8 mouse cellular contexts compared by ENCODE assay signal in the genomic region with DNA sequence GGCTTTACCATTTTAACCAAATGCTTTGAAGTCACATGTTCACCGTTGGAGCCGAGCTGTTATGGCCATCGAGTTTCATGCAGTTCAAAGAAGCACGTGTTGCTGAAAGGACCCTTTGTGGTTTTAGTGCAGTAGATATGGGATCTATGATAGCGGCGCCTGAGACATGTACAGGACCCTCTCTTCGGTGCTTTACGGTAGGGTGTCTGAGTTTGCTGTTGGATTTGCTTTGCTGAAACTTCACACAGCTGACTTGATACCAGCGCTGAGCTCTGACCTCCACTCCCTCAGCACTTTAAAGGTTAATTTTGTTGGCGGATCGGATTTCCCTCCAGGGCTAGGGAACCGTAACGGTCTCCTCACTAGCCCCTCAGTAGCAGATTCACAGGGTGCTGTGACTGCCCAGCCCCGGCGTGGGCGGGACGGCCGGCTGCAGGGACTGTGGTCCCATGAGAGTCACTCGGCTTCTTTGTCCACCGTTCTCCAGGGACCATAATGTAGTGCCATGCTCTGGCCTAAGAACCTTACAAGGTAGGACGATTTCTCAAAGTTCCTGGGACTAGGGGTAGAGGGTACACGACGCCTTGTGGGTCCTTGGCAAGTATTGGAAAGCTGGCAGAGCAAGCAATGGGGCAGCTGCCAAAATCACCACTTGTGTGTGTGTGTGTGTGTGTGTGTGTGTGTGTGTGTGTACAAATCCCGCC.
DNase-seq lines count a peak whose midpoint lies in the region; ATAC-seq lines count a peak whose summit lies in the region.

No protein-coding gene starts in this region.

- peak overlapping the region; percentile 70 for H3K4me2 ChIP-seq in embryonic facial prominence, embryonic 13.5 days
- peak overlapping the region; percentile 49 for H3K4me2 ChIP-seq in limb, embryonic 11.5 days (ENCODE audit: low read depth, severe bottlenecking)
- peak overlapping the region; percentile 52 for H3K4me2 ChIP-seq in midbrain, embryonic 14.5 days (ENCODE audit: low read length)

- no peak for ATAC-seq in embryonic facial prominence, embryonic 13.5 days (ENCODE audit: insufficient number of reproducible peaks, insufficient read depth, low FRiP score, low TSS enrichment, low read depth)
- peak; percentile 36 to 63; a peak in 3 of 4 replicates for ATAC-seq in hematopoietic stem cell, adult 5-6 weeks (replicated peaks in 1 of 2; ENCODE audit: insufficient read depth in 1 of 2, low FRiP score in 2 of 2, low TSS enrichment in 1 of 2, low read depth in 1 of 2, poor library complexity in 2 of 2, severe bottlenecking in 2 of 2)
- ATAC-seq in limb, embryonic 11.5 days (ENCODE audit: insufficient number of reproducible peaks, low FRiP score, low TSS enrichment, low read depth), result peak; percentile 77
- peak; percentile 57; the same call in 1 of the 2 replicates for ATAC-seq in midbrain, embryonic 14.5 days (ENCODE audit: low FRiP score, low TSS enrichment)
- ATAC-seq in cerebellum, adult (ENCODE audit: insufficient number of reproducible peaks, low FRiP score, low TSS enrichment), result no peak

- H3K4me1 ChIP-seq in embryonic facial prominence, embryonic 13.5 days, result peaks cover 64% of the 10 kb centered on the region
- peaks cover 39% of the 10 kb centered on the region for H3K4me1 ChIP-seq in limb, embryonic 11.5 days (ENCODE audit: control insufficient read depth, insufficient read depth, low read length)
- peaks cover 38% of the 10 kb centered on the region for H3K4me1 ChIP-seq in midbrain, embryonic 14.5 days (ENCODE audit: control insufficient read depth, insufficient read depth, low read length)

- H3K9me3 ChIP-seq in embryonic facial prominence, embryonic 13.5 days, result no peaks in the 10 kb centered on the region
- H3K9me3 ChIP-seq in limb, embryonic 11.5 days (ENCODE audit: control insufficient read depth, low read length), result no peaks in the 10 kb centered on the region
- H3K9me3 ChIP-seq in midbrain, embryonic 14.5 days (ENCODE audit: control insufficient read depth, low read length), result no peaks in the 10 kb centered on the region

- no peaks in the 10 kb centered on the region for H3K36me3 ChIP-seq in embryonic facial prominence, embryonic 13.5 days
- H3K36me3 ChIP-seq in limb, embryonic 11.5 days (ENCODE audit: control insufficient read depth, insufficient read depth, low read length), result no peaks in the 10 kb centered on the region
- H3K36me3 ChIP-seq in midbrain, embryonic 14.5 days (ENCODE audit: control insufficient read depth, insufficient read depth, low read length), result no peaks in the 10 kb centered on the region

- peaks cover 28% of the 10 kb centered on the region for H3K27me3 ChIP-seq in embryonic facial prominence, embryonic 13.5 days
- 0 out of 2 replicates have a peak, but pooled peaks cover 2% of the 10 kb centered on the region for H3K27me3 ChIP-seq in limb, embryonic 11.5 days (ENCODE audit: control insufficient read depth, insufficient read depth, low read length)
- peaks cover 5% of the 10 kb centered on the region; the same call in 1 of the 2 replicates for H3K27me3 ChIP-seq in midbrain, embryonic 14.5 days (ENCODE audit: control insufficient read depth, insufficient read depth, low read length)

- peak overlapping the region; percentile 8; the same call in 1 of the 2 replicates for H3K27ac ChIP-seq in embryonic facial prominence, embryonic 13.5 days
- H3K27ac ChIP-seq in limb, embryonic 11.5 days (replicated peaks; ENCODE audit: low read depth, low read length), result no peak overlapping the region
- no peak overlapping the region for H3K27ac ChIP-seq in midbrain, embryonic 14.5 days (replicated peaks; ENCODE audit: low read depth, low read length)

- peak overlapping the region; percentile 59 for H3K9ac ChIP-seq in embryonic facial prominence, embryonic 13.5 days
- no peak overlapping the region for H3K9ac ChIP-seq in limb, embryonic 11.5 days (ENCODE audit: low read length)
- H3K9ac ChIP-seq in midbrain, embryonic 14.5 days (replicated peaks; ENCODE audit: low read length), result no peak overlapping the region; the same call in 1 of the 2 replicates

- WGBS in embryonic facial prominence, embryonic 13.5 days, result 1% methylated on average over 24 of the region's 24 CpGs
- under 1% methylated on average over 24 of the region's 24 CpGs for WGBS in limb, embryonic 11.5 days
- 2% methylated on average over 24 of the region's 24 CpGs for WGBS in midbrain, embryonic 14.5 days

- peak overlapping the region; percentile 45 for H3K4me3 ChIP-seq in embryonic facial prominence, embryonic 13.5 days
- H3K4me3 ChIP-seq in limb, embryonic 11.5 days (ENCODE audit: low read depth, low read length), result peak overlapping the region; percentile 34
- peak overlapping the region; percentile 21; the same call in 1 of the 2 replicates for H3K4me3 ChIP-seq in midbrain, embryonic 14.5 days (replicated peaks; ENCODE audit: low read depth, low read length)

- DNase-seq in thymus, postnatal 25 days, result peak; percentile 10
- DNase-seq in thymus, postnatal 4 days, result no peak
- peak; percentile 79 for DNase-seq in limb, embryonic 11.5 days (ENCODE audit: low spot score)
- DNase-seq in midbrain, embryonic 14.5 days, result peak; percentile 72
- DNase-seq in adipocyte (ENCODE audit: low spot score), result no peak

Comparison
In these comparisons a context has a peak if more than half of its experiments do, and no peak if none do; other contexts are left out.
1. DNase-seq: peak in thymus, postnatal 25 days (single experiment), limb, embryonic 11.5 days (single experiment) and midbrain, embryonic 14.5 days (single experiment); none in thymus, postnatal 4 days (single experiment) and adipocyte (single experiment).
2. ATAC-seq: peak in hematopoietic stem cell, adult 5-6 weeks (2 of 2), limb, embryonic 11.5 days (single experiment) and midbrain, embryonic 14.5 days (single experiment); none in embryonic facial prominence, embryonic 13.5 days (single experiment) and cerebellum, adult (single experiment).
3. Peak in every context shown above with its lines, with median percentiles within 50 percentile points of each other: H3K4me2 ChIP-seq and H3K4me3 ChIP-seq.